Mouse (Mus musculus) intestine, embryonic 14.5 days (tissue): ENCODE measurements around the gene Zfp746. TPM values are rescaled to one million over a fixed set of nuclear protein-coding genes. Genes with fewer than 3 reads are reported as not detected.

ENCODE experiments used
- ATAC-seq: fragments of 200-750 bp; cut with Nextera tagmentation; replicated peaks from 2 replicates; pipeline ENCODE4 v1.8.0; 2017; ENCODE audit warnings: low read depth, moderate number of reproducible peaks, moderate TSS enrichment, moderate library complexity; ENCODE audit not compliant: low FRiP score, low TSS enrichment
- DNase-seq: peaks from one replicate; pipeline ENCODE4 v3.0.0-alpha.2; 2018; ENCODE audit warnings: low spot score
- H3K27ac ChIP-seq: fragments of 300-500 bp; sonication (generic); 2 replicates; pipeline ENCODE4 v1.5.1; 2014; ENCODE audit warnings: low read depth, mild to moderate bottlenecking, control low read depth
- H3K27me3 ChIP-seq: fragments of 300-500 bp; sonication (generic); replicated peaks from 2 replicates; pipeline ENCODE4 v1.6.1; 2014; ENCODE audit warnings: low read length, control low read depth; ENCODE audit not compliant: control insufficient read depth, insufficient read depth
- H3K36me3 ChIP-seq: fragments of 300-500 bp; sonication (generic); 2 replicates; pipeline ENCODE4 v1.6.1; 2014; ENCODE audit warnings: low read length, control low read depth; ENCODE audit not compliant: control insufficient read depth, insufficient read depth
- H3K4me1 ChIP-seq: fragments of 300-500 bp; sonication (generic); replicated peaks from 2 replicates; pipeline ENCODE4 v1.6.1; 2014; ENCODE audit warnings: low read length, control low read depth, mixed read lengths; ENCODE audit not compliant: control insufficient read depth, insufficient read depth
- H3K4me2 ChIP-seq: fragments of 300-500 bp; sonication (generic); 2 replicates; pipeline ENCODE4 v1.6.1; 2014; ENCODE audit warnings: low read length
- H3K4me3 ChIP-seq: fragments of 300-500 bp; sonication (generic); 2 replicates; pipeline ENCODE4 v1.5.1; 2014; ENCODE audit warnings: low read depth, low read length, control low read depth, mixed read lengths
- H3K9ac ChIP-seq: fragments of 300-500 bp; sonication (generic); 2 replicates; pipeline ENCODE4 v1.6.1; 2014; ENCODE audit warnings: mild to moderate bottlenecking, low read length
- H3K9me3 ChIP-seq: fragments of 300-500 bp; sonication (generic); 2 replicates; pipeline ENCODE4 v1.6.1; 2016; ENCODE audit warnings: low read length, control low read depth; ENCODE audit not compliant: control insufficient read depth
- WGBS: fragments of 180-500 bp; shearing (Covaris S2); extraction: QIAGEN DNeasy Blood & Tissue Kit; methylation state at CpG from one replicate; pipeline ENCODE4 v1.1.7; 2014; 5-methylcytosine and 5-hydroxymethylcytosine counted together
- polyA plus RNA-seq: library from polyadenylated mRNA; unstranded; fragments of >200 nt; fragmentation: Nextera tagmentation; extraction: Ambion mirVana; gene quantifications from 2 replicates; pipeline ENCODE4 v1.2.1, GENCODE M21; 2014

Gene Zfp746
- polyA plus RNA-seq, 1 experiment from 2014 or later, result 22.4 TPM

GRCm38 (mm10) chr6:48049273-48050065 lies 36.9 kb downstream of the Zfp746 start:
- H3K27ac ChIP-seq, result no peak overlapping the region
- H3K4me2 ChIP-seq, result peak overlapping the region; percentile 65
- no peaks in the 10 kb centered on the region for H3K27me3 ChIP-seq
- peaks cover 10% of the 10 kb centered on the region for H3K36me3 ChIP-seq
- peak overlapping the region; percentile 73 for H3K9ac ChIP-seq
- no peak for DNase-seq
- peaks cover 13% of the 10 kb centered on the region for H3K4me1 ChIP-seq
- no peak for ATAC-seq
- H3K4me3 ChIP-seq, result peak overlapping the region; percentile 77
- 53% methylated on average over 9 of the region's 9 CpGs for WGBS
- no peaks in the 10 kb centered on the region for H3K9me3 ChIP-seq

- Histone ChIP-seq H3K9me3 (no peaks in the 10 kb centered on the region), H3K4me3 (peak within 1 kb of the TSS; percentile 77), H3K9ac (peak within 1 kb of the TSS; percentile 73), H3K27ac (peak within 1 kb of the TSS; percentile 82), H3K4me1 (peaks cover 13% of the 10 kb centered on the region), H3K4me2 (peak within 1 kb of the TSS; percentile 72), H3K36me3 (peaks cover 18% of the 10 kb centered on the region), H3K27me3 (no peaks in the 10 kb centered on the region)
- ATAC-seq, result peak; percentile 92
- under 1% methylated on average over 71 of the region's 82 CpGs for WGBS
- peak; percentile 91 for DNase-seq
These were observed 37.7 kb downstream of the Zfp746 start, which contains the start of gene Zfp777 for GRCm38 (mm10) chr6:48048426-48049272. Zfp777 (minus strand) TSS chr6:48048911.

- no peaks in the 10 kb centered on the region for H3K9me3 ChIP-seq
- WGBS, result under 1% methylated on average over 119 of the region's 150 CpGs
These were observed 38.7 kb downstream of the Zfp746 start for GRCm38 (mm10) chr6:48047450-48048351.

GRCm38 (mm10) chr6:48047114-48047449 lies 39.3 kb downstream of the Zfp746 start:
- WGBS, result 8% methylated on average over 12 of the region's 12 CpGs
- Histone ChIP-seq H3K36me3 (peaks cover 34% of the 10 kb centered on the region), H3K4me2 (peak overlapping the region; percentile 72), H3K9me3 (no peaks in the 10 kb centered on the region), H3K4me3 (peak overlapping the region; percentile 77), H3K27me3 (no peaks in the 10 kb centered on the region), H3K9ac (peak overlapping the region; percentile 73), H3K27ac (0 out of 2 replicates have a peak overlapping the region, but pooled peaks have one; percentile 82), H3K4me1 (peaks cover 13% of the 10 kb centered on the region)
- no peak for DNase-seq
- ATAC-seq, result no peak; the same call in 1 of the 2 replicates

More at GRCm38 (mm10) chr6:48047450-48048351, 38.7 kb downstream of the Zfp746 start:
- peak overlapping the region; percentile 73 for H3K9ac ChIP-seq
- H3K4me3 ChIP-seq, result peak overlapping the region; percentile 77
- peak overlapping the region; percentile 82; the same call in 1 of the 2 replicates for H3K27ac ChIP-seq
- peak overlapping the region; percentile 72 for H3K4me2 ChIP-seq
- no peaks in the 10 kb centered on the region for H3K27me3 ChIP-seq
- peak; percentile 79 for DNase-seq
- peaks cover 28% of the 10 kb centered on the region for H3K36me3 ChIP-seq
- ATAC-seq, result peak; percentile 81
- H3K4me1 ChIP-seq, result peaks cover 13% of the 10 kb centered on the region

- ATAC-seq, result no peak
- no peak overlapping the region for H3K9ac ChIP-seq
- no peaks in the 10 kb centered on the region for H3K27me3 ChIP-seq
- H3K4me1 ChIP-seq, result no peaks in the 10 kb centered on the region
- H3K9me3 ChIP-seq, result 0 out of 2 replicates have a peak, but pooled peaks cover 3% of the 10 kb centered on the region
- no peak overlapping the region for H3K4me2 ChIP-seq
- no peak for DNase-seq
- no peak overlapping the region for H3K27ac ChIP-seq
- H3K36me3 ChIP-seq, result peaks cover 97% of the 10 kb centered on the region
- H3K4me3 ChIP-seq, result no peak overlapping the region
These were observed 53.7 kb downstream of the Zfp746 start for GRCm38 (mm10) chr6:48032661-48033060.

GRCm38 (mm10) chr6:48025905-48026660 lies 60.3 kb downstream of the Zfp746 start:
- Histone ChIP-seq H3K9me3 (peaks cover 35% of the 10 kb centered on the region), H3K27ac (no peak overlapping the region), H3K27me3 (no peaks in the 10 kb centered on the region), H3K4me3 (no peak overlapping the region), H3K4me2 (no peak overlapping the region), H3K36me3 (peaks cover 94% of the 10 kb centered on the region), H3K4me1 (no peaks in the 10 kb centered on the region), H3K9ac (no peak overlapping the region)
- WGBS, result 88% methylated on average over 10 of the region's 10 CpGs
- DNase-seq (no peak), ATAC-seq (no peak)

- WGBS, result 81% methylated on average over 21 of the region's 21 CpGs
These were observed 61.4 kb downstream of the Zfp746 start for GRCm38 (mm10) chr6:48024994-48025345.

More at GRCm38 (mm10) chr6:48024994-48025345, 61.4 kb downstream of the Zfp746 start:
- Histone ChIP-seq H3K4me1 (no peaks in the 10 kb centered on the region), H3K27me3 (no peaks in the 10 kb centered on the region), H3K4me3 (no peak overlapping the region), H3K27ac (no peak overlapping the region), H3K4me2 (no peak overlapping the region), H3K9me3 (peaks cover 35% of the 10 kb centered on the region), H3K36me3 (peaks cover 87% of the 10 kb centered on the region), H3K9ac (no peak overlapping the region)
- no peak for DNase-seq
- ATAC-seq, result no peak
